Mouse (Mus musculus): ENCODE measurements around the gene Ccdc188. TPM values are rescaled to one million over a fixed set of nuclear protein-coding genes. Genes with fewer than 3 reads are reported as not detected.
"Not testable (repeated sequence)": the region's sequence is repeated elsewhere in the genome, so short reads cannot be mapped to it uniquely, and the experiment has no call there.

Ccdc188 gene
- not detected for total RNA-seq (2021)

DNA sequence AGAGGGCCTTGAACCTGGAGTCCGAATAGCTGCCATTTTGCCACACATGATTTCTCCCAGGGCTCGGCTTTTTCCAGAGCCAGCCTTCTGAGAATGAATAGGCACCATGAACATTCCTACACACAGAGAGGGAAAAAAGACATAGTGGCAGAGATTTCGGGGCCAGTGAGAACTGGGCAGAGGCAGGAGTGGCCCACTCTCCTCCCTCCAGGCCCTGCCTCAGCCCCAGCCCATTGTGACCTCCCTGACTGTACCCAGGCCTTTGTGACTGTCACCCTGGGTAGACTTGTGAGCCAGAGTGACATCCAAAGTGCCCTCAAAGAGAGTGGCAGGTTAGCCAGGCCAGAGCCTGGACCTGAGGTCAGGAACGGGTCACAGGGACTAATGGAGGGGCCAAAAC lies at the start of gene Ccdc188:
Ccdc188 (plus strand) TSS at position 301 of the 400 bp plus-strand sequence.
- intact Hi-C loops (cut with DNase I) = no loop called here

GRCm38 (mm10) chr16:18169156-18169555 lies 48.5 kb upstream of the Ccdc188 start:
- intact Hi-C loops (cut with DNase I) = no loop called here
- DNase-seq = no peak

More for the DNA sequence above, at the start of gene Ccdc188:
- no peak for DNase-seq

GRCm38 (mm10) chr16:18169776-18170175 lies 47.9 kb upstream of the Ccdc188 start:
- DNase-seq = no peak
- intact Hi-C loops (cut with DNase I) = no loop called here

DNA sequence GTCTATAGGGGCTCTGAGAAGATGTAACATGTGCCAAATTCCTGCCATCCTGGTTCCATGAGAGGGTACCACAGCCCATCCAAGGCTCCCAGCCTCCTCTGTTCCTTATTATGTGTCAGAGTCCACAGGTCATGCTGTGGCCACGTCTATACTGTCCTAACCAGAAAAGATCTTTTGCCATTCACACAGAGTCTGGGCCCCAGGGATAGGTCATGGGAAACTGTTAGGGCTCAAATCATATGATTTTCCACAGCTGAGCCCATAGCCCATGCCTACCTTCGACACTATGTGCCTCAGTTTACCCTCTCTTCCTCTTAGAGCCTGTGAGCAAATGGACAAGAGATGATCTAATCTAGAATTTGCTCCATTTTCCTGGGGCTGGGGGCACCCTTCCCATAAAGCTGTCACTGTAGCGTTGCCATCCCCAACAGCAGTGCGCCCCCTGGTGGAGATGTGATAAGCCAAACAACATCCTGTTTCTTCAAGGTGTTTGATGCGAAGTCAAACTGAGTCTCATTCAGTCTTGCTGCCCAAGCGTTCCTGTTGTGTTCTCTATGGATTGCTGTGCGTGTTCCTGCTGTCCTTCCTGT lies 45.3 kb upstream of the Ccdc188 start:
- intact Hi-C loops (cut with DNase I) = loop anchor here (1.0 to 2.0 kb wide), 3 partner anchors 36 to 64 kb away; partner anchors contain the start of gene Rtn4r
- DNase-seq = peak; percentile 74 to 84

DNA sequence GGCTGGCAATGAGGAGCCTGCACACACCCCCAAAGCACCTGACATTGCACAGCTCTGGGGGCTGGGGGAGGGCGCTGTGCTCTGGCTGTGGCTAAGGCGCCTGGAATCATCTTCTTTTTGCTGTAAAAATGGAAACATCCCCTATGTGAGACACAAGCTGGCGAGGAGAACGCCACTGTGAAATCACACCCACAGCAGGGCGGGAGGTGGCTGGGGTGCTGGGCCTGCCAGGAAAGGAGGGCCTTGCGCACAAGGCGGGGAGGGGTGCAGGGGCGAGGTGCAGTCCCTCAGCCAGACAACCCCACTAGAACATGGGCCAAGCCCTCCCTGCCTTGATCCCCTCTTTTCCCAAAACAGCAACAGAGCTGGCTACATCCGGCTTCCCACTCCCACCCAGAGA lies 44.4 kb upstream of the Ccdc188 start:
- intact Hi-C loops (cut with DNase I) = loop anchor here (2.0 kb wide), 1 partner anchor 36 kb away; no protein-coding TSS in a partner anchor
- no peak for DNase-seq

DNA sequence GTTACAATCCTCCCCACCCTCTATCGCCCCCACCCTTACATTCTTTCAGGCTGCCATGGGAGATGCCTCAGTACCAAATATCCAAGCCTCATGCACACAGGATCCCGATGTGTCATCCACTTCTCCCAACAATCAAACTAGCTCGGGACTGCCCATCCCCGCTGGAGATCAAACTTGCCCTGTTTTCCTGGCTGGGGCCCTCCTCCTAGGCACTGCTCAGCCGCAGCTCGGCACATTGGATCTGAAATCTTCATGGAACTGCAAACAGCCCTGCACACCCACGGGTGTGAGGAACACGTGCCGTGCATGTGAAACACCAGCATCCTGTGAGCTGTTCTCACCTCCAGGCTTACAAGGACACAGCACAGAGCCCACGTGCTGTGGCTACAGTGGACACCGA lies 43.9 kb upstream of the Ccdc188 start:
- intact Hi-C loops (cut with DNase I) = loop anchor here (2.0 kb wide), 1 partner anchor 35 kb away; no protein-coding TSS in a partner anchor
- DNase-seq = no peak

DNA sequence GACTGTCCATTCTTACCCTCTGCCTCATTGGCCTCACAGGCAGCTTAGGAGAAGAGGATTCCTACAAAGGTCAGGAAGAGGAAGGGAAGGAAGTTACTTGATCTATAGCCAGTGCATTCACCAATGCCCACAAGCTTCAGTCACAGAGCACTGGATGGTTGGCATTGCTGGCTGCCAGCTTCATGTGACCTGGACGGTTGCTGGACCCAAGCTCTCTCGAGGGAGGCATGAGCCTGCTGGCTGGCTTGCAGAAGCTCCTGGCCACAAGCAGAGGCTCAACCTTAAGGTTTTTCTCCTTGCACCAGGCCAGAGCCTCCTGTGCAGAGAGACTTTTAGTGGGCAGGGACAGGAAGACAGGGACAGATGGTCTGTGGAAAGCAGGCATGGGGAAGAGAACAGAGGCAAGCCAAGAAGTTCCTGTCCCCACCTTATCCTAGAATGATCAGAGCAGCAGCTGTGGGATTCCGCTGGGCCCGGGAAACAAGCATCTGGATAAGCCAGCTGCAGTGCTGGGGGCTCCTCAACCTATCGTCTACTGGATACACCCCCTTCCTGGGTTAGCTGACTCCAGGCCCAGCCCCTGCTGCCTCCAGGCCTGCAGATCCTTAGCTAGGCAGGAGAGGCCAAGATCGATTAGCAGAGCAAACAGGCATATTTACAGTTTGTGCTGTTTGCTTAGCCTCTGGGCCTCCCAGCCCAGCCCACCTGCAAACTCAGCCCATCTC lies 41.7 kb upstream of the Ccdc188 start:
- no peak for DNase-seq
- intact Hi-C loops (cut with DNase I) = no loop called here

DNA sequence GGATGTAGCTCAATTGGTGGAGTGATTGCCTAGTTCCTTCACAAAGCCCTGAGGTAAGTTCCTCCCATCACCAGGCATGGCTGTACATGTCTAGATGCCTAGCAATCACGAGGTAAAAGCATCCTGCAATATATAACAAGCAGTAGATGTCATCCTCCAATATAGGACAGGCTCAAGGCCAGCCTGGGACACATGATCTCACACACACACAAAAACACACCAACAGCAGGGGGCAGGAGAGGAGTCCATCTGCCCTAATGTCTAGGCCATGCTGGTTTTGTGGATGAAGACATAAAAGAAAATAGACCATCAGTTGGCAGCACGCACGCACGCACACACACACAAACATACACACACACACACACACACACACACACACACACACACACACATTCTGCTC lies 40.9 kb upstream of the Ccdc188 start:
- DNase-seq = no peak
- intact Hi-C loops (cut with DNase I) = no loop called here

DNA sequence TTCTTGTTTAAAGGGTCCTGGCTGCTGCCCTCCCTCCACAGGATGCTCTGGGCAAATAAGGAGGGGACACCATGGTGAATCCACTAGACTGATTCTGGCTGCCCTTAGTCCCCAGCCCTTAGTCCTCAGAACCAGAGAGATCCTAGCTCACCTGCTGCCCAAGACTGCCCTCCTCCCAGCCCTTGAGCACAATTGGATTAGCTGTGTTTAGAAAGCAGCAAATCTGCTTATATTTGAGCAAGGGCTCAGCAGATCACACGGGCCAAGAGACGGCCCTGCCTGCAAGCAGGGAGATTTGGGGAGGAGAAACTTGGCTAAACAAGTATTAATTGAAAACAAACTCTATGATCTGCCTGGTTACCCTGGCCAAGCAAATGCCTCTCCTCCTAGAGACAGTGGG lies 38.1 kb upstream of the Ccdc188 start:
- no peak for DNase-seq
- intact Hi-C loops (cut with DNase I) = no loop called here

DNA sequence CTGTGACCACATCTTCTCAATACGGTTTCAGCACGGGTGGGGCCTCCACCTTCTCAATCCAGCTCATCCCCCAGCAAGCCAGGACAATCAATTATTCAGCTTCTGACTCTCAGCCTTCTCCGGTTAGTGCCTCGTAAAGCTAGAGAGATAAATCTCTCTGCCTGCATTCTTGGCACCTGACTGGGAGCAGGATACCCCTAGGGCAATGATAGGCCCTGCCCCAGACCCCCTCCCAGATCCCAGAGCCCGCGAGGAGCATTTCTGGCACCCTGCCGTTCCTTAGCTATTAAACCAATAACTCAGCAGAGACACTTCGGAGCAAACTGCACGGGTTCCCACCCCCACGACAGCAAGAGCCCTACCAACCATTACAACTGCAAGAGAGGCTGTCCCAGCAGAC lies 36.3 kb upstream of the Ccdc188 start:
- no peak for DNase-seq

DNA sequence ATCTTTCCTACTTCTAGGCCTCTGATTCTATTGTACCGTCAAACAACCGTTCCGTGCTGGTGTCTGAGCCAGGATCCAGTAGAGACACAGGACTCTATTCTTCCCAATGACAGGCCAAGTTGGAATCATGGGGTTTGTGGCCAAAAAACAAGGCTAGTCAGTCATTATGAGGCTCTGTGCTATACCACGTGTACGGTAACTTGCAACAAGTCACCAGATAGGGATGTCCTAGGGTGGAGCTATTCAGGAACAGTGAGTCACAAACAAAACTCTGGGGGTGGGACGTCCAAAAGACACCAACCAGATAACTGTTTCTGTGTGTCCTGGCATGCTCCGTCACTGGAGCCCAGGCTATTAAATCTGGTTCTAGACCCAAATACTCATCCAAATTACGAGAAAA lies 34.9 kb upstream of the Ccdc188 start:
- DNase-seq = no peak
- intact Hi-C loops (cut with DNase I) = no loop called here

More for the DNA sequence above, 36.3 kb upstream of the Ccdc188 start:
- intact Hi-C loops (cut with DNase I) = no loop called here

DNA sequence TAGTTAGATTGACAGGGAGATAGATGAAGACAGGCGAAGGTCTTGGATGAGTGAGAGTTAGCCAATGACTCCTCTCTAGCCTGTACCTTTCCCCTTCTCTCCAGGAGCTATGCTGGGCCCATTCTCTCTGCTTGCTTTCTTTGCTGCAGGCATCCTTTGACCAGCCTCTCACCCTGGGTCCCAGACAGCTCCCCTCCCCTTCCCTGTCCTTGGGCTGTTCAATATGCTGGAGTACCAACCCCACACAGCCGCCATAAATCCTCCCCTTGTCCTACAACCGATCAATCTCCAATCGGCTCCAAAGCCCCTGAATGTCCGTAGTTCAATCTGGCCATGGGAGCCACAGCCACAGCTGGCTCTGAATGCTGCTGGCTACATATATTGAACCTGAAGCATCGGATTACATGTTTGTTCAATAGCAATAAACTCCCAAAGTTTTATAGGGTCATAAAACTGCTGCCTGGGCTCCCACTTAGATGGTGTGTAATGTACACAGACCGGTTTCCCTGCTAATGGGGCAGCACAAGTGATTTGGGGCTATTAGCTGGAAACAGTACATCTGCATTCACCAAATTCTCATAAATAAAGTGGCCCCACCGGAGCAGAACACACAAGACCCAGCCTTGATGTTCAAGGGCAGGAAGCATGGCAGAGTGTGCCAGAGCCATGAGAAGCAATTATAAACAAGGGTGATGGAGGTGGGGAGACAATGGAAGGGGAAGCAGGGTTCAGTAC lies 31.8 kb upstream of the Ccdc188 start:
- DNase-seq = no peak
- intact Hi-C loops (cut with DNase I) = no loop called here

DNA sequence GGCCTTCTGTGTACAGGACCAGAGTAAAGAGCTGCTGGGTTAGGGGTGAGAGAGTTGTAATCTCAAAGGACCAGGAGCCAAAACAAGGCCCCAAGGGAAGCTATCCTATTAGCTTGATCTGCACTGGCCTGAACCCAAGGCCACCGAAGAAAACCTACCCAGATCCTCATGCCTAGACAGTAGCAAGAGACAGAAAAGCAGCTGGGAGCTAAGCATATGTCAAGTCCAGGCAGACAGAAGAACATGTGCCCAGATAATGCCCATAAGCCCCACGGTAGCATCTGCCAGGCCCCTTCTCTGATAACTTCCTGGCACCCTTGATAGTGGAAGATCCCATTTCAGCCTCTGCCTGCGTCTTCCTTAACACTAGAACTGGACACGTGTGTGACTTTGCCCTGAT lies 30.9 kb upstream of the Ccdc188 start:
- no peak for DNase-seq
- intact Hi-C loops (cut with DNase I) = no loop called here

DNA sequence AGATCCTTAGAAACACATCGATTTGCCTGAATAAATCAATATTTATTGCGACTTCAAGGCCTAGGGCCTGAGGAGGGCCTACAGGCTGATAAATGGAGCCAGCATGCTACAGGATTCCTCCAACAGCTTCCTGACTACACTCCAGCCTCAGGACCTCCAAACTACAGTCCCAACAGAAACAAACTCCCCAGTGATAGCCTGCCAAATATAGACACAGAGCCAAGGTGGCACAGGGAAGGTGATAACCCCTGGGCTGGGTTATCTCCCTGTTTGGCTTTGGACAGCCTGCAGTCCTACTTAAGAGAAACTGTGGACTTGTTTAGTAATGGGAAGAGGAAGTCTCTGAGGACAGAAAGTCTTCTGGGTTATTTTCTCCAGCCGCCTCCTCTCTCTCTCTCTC lies 30.5 kb upstream of the Ccdc188 start:
- intact Hi-C loops (cut with DNase I) = no loop called here
- DNase-seq = no peak

GRCm38 (mm10) chr16:18191006-18191405 lies 26.7 kb upstream of the Ccdc188 start:
- no peak for DNase-seq
- intact Hi-C loops (cut with DNase I) = no loop called here

GRCm38 (mm10) chr16:18194208-18194985 lies 23.3 kb upstream of the Ccdc188 start:
- DNase-seq = no peak
- intact Hi-C loops (cut with DNase I) = no loop called here

DNA sequence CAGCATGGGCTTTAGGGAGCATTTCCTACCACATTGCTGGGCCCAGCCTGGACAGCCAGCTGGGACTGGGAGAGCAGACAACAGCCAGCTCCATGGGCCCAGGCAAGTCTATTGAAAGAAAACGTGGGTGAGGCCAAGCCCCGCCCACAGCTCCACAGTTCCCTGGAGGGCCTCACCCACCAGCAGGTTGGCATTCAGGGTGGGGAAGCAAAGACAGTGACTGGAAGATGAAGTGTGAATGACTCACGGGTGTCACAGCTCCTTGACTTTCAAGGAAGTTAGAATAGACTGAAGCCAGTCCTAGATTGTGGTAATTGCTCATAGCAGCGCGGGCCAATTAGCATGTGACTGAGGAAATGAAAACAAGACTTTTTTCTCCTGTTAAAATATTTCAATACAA lies 22.6 kb upstream of the Ccdc188 start:
- DNase-seq = no peak
- intact Hi-C loops (cut with DNase I) = no loop called here

DNA sequence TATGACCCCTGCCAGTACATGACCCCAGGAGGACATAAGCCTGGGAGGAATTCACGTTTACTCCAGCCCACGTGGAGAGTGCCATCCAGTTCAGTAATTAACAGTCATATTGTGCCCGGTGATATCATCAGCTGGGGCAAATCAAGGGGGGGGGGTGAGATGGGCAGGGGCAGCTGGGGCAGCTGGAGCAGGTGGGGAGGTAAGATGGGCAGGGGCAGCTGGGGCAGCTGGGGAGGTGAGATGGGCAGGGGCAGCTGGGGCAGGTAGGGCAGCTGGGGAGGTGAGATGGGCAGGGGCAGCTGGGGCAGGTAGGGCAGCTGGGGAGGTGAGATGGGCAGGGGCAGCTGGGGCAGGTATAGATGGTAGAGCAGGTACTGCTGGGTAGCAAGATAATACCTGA lies 22.1 kb upstream of the Ccdc188 start:
- intact Hi-C loops (cut with DNase I); DNase-seq: not testable (repeated sequence)

GRCm38 (mm10) chr16:18197881-18198280 lies 19.8 kb upstream of the Ccdc188 start:
- intact Hi-C loops (cut with DNase I) = no loop called here
- no peak for DNase-seq

DNA sequence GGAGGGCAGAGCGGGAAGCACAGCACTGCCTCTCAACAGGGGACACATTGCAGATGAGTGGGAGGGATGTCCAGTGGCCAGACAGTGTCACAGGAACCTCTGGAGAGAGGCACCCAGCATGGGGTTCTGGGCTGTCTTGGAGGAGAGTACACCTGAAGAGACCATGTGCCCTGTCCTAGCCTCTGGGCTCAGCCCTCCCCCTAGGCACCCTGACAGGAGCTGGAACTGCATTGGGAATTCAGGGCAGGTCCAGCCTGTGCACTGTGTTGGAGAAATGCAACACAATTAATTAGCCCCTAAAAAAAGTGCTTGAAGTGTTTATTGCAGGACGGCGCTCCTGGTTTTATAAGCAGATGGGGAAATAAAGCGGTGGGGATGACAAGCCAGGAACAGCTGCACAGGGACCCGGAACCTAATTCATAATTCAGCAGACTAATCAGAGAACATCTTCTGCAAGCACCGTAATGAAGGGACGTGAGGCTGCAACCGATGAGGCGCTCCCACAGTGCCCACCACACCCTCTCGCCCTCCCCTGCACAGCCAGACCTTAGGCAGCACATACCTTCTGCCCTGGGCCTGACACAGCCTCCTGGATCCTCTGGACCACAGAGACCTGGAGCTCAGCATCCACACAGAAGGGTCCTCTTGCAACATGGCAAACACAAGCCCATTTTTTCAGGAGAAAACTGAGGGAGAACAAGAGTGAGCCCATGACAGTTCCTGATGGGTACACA lies 19.1 kb upstream of the Ccdc188 start:
- DNase-seq = no peak
- intact Hi-C loops (cut with DNase I) = no loop called here
